Mouse (Mus musculus): Measurements from ENCODE around the gene Igsf6. TPM values are rescaled to one million over a fixed set of nuclear protein-coding genes. Genes with fewer than 3 reads are reported as not detected.

Gene Igsf6
- polyA plus RNA-seq, 1 experiment from 2014 or later: 2.1 TPM

GRCm38 (mm10) chr7:121084840-121085453 is 10.6 kb upstream of the Igsf6 start:
- no peak for ATAC-seq (ENCODE audit: low FRiP score, low TSS enrichment)
- Histone ChIP-seq H3K4me1 (ENCODE audit: insufficient read depth, low read length) (no peaks in the 10 kb centered on the region), H3K27me3 (ENCODE audit: insufficient read depth, low read length) (no peaks in the 10 kb centered on the region), H3K9ac (replicated peaks; ENCODE audit: low read length) (no peak overlapping the region), H3K36me3 (ENCODE audit: insufficient read depth, low read length) (no peaks in the 10 kb centered on the region; the same call in 1 of the 2 replicates), H3K4me3 (ENCODE audit: low read length) (no peak overlapping the region), H3K9me3 (ENCODE audit: low read length) (no peaks in the 10 kb centered on the region), H3K4me2 (replicated peaks; ENCODE audit: low read depth, low read length) (no peak overlapping the region), H3K27ac (ENCODE audit: low read length) (no peak overlapping the region)
- 58% methylated on average over 8 of the region's 8 CpGs for WGBS

- Histone ChIP-seq H3K27me3 (ENCODE audit: insufficient read depth, low read length) (no peaks in the 10 kb centered on the region), H3K9ac (replicated peaks; ENCODE audit: low read length) (no peak overlapping the region), H3K9me3 (ENCODE audit: low read length) (no peaks in the 10 kb centered on the region), H3K4me3 (ENCODE audit: low read length) (no peak overlapping the region), H3K36me3 (ENCODE audit: insufficient read depth, low read length) (peaks cover 8% of the 10 kb centered on the region), H3K4me1 (ENCODE audit: insufficient read depth, low read length) (no peaks in the 10 kb centered on the region), H3K4me2 (replicated peaks; ENCODE audit: low read depth, low read length) (no peak overlapping the region), H3K27ac (ENCODE audit: low read length) (no peak overlapping the region)
- ATAC-seq (ENCODE audit: low FRiP score, low TSS enrichment): no peak
- WGBS: 77% methylated on average over 9 of the region's 9 CpGs
Measured at GRCm38 (mm10) chr7:121082949-121083513, 8.7 kb upstream of the Igsf6 start.

- Histone ChIP-seq H3K4me2 (replicated peaks; ENCODE audit: low read depth, low read length) (no peak overlapping the region), H3K9ac (replicated peaks; ENCODE audit: low read length) (no peak overlapping the region), H3K4me3 (ENCODE audit: low read length) (no peak overlapping the region), H3K36me3 (ENCODE audit: insufficient read depth, low read length) (peaks cover 13% of the 10 kb centered on the region), H3K27me3 (ENCODE audit: insufficient read depth, low read length) (no peaks in the 10 kb centered on the region), H3K27ac (ENCODE audit: low read length) (no peak overlapping the region), H3K4me1 (ENCODE audit: insufficient read depth, low read length) (no peaks in the 10 kb centered on the region), H3K9me3 (ENCODE audit: low read length) (no peaks in the 10 kb centered on the region)
- no peak for ATAC-seq (ENCODE audit: low FRiP score, low TSS enrichment)
- 80% methylated on average over 2 of the region's 2 CpGs for WGBS
Measured at GRCm38 (mm10) chr7:121081816-121082215, 7.4 kb upstream of the Igsf6 start.

- no peaks in the 10 kb centered on the region for H3K4me1 ChIP-seq (ENCODE audit: insufficient read depth, low read length)
- H3K4me3 ChIP-seq (ENCODE audit: low read length): no peak within 1 kb of the TSS
- no peak for ATAC-seq (ENCODE audit: low FRiP score, low TSS enrichment)
- no peak within 1 kb of the TSS for H3K4me2 ChIP-seq (replicated peaks; ENCODE audit: low read depth, low read length)
- no peaks in the 10 kb centered on the region for H3K9me3 ChIP-seq (ENCODE audit: low read length)
- H3K9ac ChIP-seq (replicated peaks; ENCODE audit: low read length): no peak within 1 kb of the TSS
- no peaks in the 10 kb centered on the region for H3K27me3 ChIP-seq (ENCODE audit: insufficient read depth, low read length)
- WGBS: 87% methylated on average over 4 of the region's 4 CpGs
- H3K36me3 ChIP-seq (ENCODE audit: insufficient read depth, low read length): peaks cover 15% of the 10 kb centered on the region
- no peak within 1 kb of the TSS for H3K27ac ChIP-seq (ENCODE audit: low read length)
Measured at GRCm38 (mm10) chr7:121081350-121081749, 7.0 kb upstream of the Igsf6 start, which contains the start of gene Otoa. Otoa (plus strand) TSS chr7:121081650.

- no peak overlapping the region for H3K4me2 ChIP-seq (replicated peaks; ENCODE audit: low read depth, low read length)
- H3K4me1 ChIP-seq (ENCODE audit: insufficient read depth, low read length): peaks cover 12% of the 10 kb centered on the region
- WGBS: 24% methylated on average over 5 of the region's 5 CpGs
- no peak overlapping the region for H3K9ac ChIP-seq (replicated peaks; ENCODE audit: low read length)
- peaks cover 20% of the 10 kb centered on the region for H3K36me3 ChIP-seq (ENCODE audit: insufficient read depth, low read length)
- no peak overlapping the region for H3K4me3 ChIP-seq (ENCODE audit: low read length)
- no peak overlapping the region for H3K27ac ChIP-seq (ENCODE audit: low read length)
- H3K27me3 ChIP-seq (ENCODE audit: insufficient read depth, low read length): no peaks in the 10 kb centered on the region
- H3K9me3 ChIP-seq (ENCODE audit: low read length): no peaks in the 10 kb centered on the region
- 0 out of 2 replicates have a peak, but pooled peaks have one; percentile 60 for ATAC-seq (ENCODE audit: low FRiP score, low TSS enrichment)
Measured at GRCm38 (mm10) chr7:121077829-121078228, 3.5 kb upstream of the Igsf6 start.

GRCm38 (mm10) chr7:121077311-121077710 is 2.9 kb upstream of the Igsf6 start:
- 85% methylated on average over 6 of the region's 6 CpGs for WGBS
- ATAC-seq (ENCODE audit: low FRiP score, low TSS enrichment): 0 out of 2 replicates have a peak, but pooled peaks have one; percentile 43

GRCm38 (mm10) chr7:121075416-121075815 is 1.0 kb upstream of the Igsf6 start:
- ATAC-seq (ENCODE audit: low FRiP score, low TSS enrichment): no peak
- Histone ChIP-seq H3K9ac (replicated peaks; ENCODE audit: low read length) (no peak overlapping the region), H3K9me3 (ENCODE audit: low read length) (no peaks in the 10 kb centered on the region), H3K27ac (ENCODE audit: low read length) (no peak overlapping the region), H3K27me3 (ENCODE audit: insufficient read depth, low read length) (no peaks in the 10 kb centered on the region), H3K4me3 (ENCODE audit: low read length) (no peak overlapping the region), H3K4me1 (ENCODE audit: insufficient read depth, low read length) (peaks cover 12% of the 10 kb centered on the region), H3K36me3 (ENCODE audit: insufficient read depth, low read length) (peaks cover 27% of the 10 kb centered on the region), H3K4me2 (replicated peaks; ENCODE audit: low read depth, low read length) (no peak overlapping the region)
- WGBS: 84% methylated on average over 5 of the region's 5 CpGs

More at GRCm38 (mm10) chr7:121077311-121077710, 2.9 kb upstream of the Igsf6 start:
- Histone ChIP-seq H3K27ac (ENCODE audit: low read length) (no peak overlapping the region), H3K4me3 (ENCODE audit: low read length) (no peak overlapping the region), H3K9me3 (ENCODE audit: low read length) (no peaks in the 10 kb centered on the region), H3K4me1 (ENCODE audit: insufficient read depth, low read length) (peaks cover 12% of the 10 kb centered on the region), H3K36me3 (ENCODE audit: insufficient read depth, low read length) (peaks cover 20% of the 10 kb centered on the region), H3K4me2 (replicated peaks; ENCODE audit: low read depth, low read length) (no peak overlapping the region), H3K27me3 (ENCODE audit: insufficient read depth, low read length) (no peaks in the 10 kb centered on the region), H3K9ac (replicated peaks; ENCODE audit: low read length) (no peak overlapping the region)

- H3K4me2 ChIP-seq (replicated peaks; ENCODE audit: low read depth, low read length): no peak overlapping the region
- H3K27ac ChIP-seq (ENCODE audit: low read length): peak overlapping the region; percentile 67
- no peaks in the 10 kb centered on the region for H3K27me3 ChIP-seq (ENCODE audit: insufficient read depth, low read length)
- H3K9me3 ChIP-seq (ENCODE audit: low read length): no peaks in the 10 kb centered on the region
- no peak overlapping the region for H3K9ac ChIP-seq (replicated peaks; ENCODE audit: low read length)
- no peak overlapping the region for H3K4me3 ChIP-seq (ENCODE audit: low read length)
- no peak for ATAC-seq (ENCODE audit: low FRiP score, low TSS enrichment)
- 63% methylated on average over 6 of the region's 6 CpGs for WGBS
- peaks cover 32% of the 10 kb centered on the region for H3K36me3 ChIP-seq (ENCODE audit: insufficient read depth, low read length)
- H3K4me1 ChIP-seq (ENCODE audit: insufficient read depth, low read length): peaks cover 12% of the 10 kb centered on the region
Measured at GRCm38 (mm10) chr7:121074801-121075400, 529 bp upstream of the Igsf6 start.

GRCm38 (mm10) chr7:121072506-121072905 is 1.9 kb downstream of the Igsf6 start:
- Histone ChIP-seq H3K27ac (ENCODE audit: low read length) (no peak overlapping the region), H3K4me2 (replicated peaks; ENCODE audit: low read depth, low read length) (no peak overlapping the region), H3K9ac (replicated peaks; ENCODE audit: low read length) (no peak overlapping the region), H3K4me1 (ENCODE audit: insufficient read depth, low read length) (peaks cover 12% of the 10 kb centered on the region), H3K27me3 (ENCODE audit: insufficient read depth, low read length) (no peaks in the 10 kb centered on the region), H3K4me3 (ENCODE audit: low read length) (no peak overlapping the region), H3K36me3 (ENCODE audit: insufficient read depth, low read length) (peaks cover 25% of the 10 kb centered on the region), H3K9me3 (ENCODE audit: low read length) (no peaks in the 10 kb centered on the region)
- no peak for ATAC-seq (ENCODE audit: low FRiP score, low TSS enrichment)
- 74% methylated on average over 5 of the region's 5 CpGs for WGBS

- Histone ChIP-seq H3K4me3 (ENCODE audit: low read length) (no peak overlapping the region), H3K36me3 (ENCODE audit: insufficient read depth, low read length) (peaks cover 22% of the 10 kb centered on the region)
- WGBS: 85% methylated on average over 4 of the region's 4 CpGs
Measured at GRCm38 (mm10) chr7:121071276-121071675, 3.1 kb downstream of the Igsf6 start.

More at GRCm38 (mm10) chr7:121071276-121071675, 3.1 kb downstream of the Igsf6 start:
- ATAC-seq (ENCODE audit: low FRiP score, low TSS enrichment): no peak
- H3K4me2 ChIP-seq (replicated peaks; ENCODE audit: low read depth, low read length): no peak overlapping the region
- no peak overlapping the region for H3K9ac ChIP-seq (replicated peaks; ENCODE audit: low read length)
- H3K27me3 ChIP-seq (ENCODE audit: insufficient read depth, low read length): no peaks in the 10 kb centered on the region
- no peak overlapping the region for H3K27ac ChIP-seq (ENCODE audit: low read length)
- H3K4me1 ChIP-seq (ENCODE audit: insufficient read depth, low read length): peaks cover 12% of the 10 kb centered on the region
- no peaks in the 10 kb centered on the region for H3K9me3 ChIP-seq (ENCODE audit: low read length)

Measured in kidney, embryonic 16.5 days (tissue).